Mouse (Mus musculus): ENCODE results near the gene Vmn2r95. TPM values are rescaled to one million over a fixed set of nuclear protein-coding genes. Genes with fewer than 3 reads are reported as not detected.
"Not testable (repeated sequence)": the region's sequence is repeated elsewhere in the genome, so short reads cannot be mapped to it uniquely, and the experiment has no call there.

The Vmn2r95 gene
- total RNA-seq (2022): not detected

- DNase-seq (ENCODE audit: low spot score in 2 of 2): no peak
Measured at GRCm38 (mm10) chr17:18423778-18424177, at the start of gene Vmn2r95. Vmn2r95 (plus strand) TSS chr17:18424078.

GRCm38 (mm10) chr17:18455619-18456140 is 31.8 kb downstream of the Vmn2r95 start:
- no peak for DNase-seq (ENCODE audit: low spot score in 2 of 2)

DNA sequence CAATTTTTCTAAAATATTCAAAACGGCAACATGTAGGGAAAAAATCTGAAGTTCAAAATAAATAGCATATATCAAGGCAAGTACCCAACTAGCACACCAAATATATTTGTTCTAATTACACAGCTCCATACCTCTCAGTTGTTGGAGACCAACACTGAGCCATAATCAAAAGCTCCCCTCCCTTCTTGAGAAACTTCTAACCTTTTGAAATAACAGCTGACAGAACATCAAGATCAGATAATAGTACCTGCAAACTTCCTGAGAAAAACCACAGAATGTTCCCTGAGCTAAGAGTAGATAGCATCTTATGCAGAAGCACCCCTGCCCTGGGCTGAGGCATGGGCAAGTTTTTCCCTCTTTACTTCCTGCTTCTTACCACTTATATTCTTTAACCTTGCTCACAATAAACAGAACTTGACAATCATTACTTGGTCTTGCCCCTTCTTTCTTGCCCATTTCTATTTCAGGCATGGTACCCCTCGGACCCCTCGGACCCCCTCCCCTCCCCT is 34.3 kb downstream of the Vmn2r95 start:
- not testable (repeated sequence) for DNase-seq (ENCODE audit: low spot score in 2 of 2)

DNA sequence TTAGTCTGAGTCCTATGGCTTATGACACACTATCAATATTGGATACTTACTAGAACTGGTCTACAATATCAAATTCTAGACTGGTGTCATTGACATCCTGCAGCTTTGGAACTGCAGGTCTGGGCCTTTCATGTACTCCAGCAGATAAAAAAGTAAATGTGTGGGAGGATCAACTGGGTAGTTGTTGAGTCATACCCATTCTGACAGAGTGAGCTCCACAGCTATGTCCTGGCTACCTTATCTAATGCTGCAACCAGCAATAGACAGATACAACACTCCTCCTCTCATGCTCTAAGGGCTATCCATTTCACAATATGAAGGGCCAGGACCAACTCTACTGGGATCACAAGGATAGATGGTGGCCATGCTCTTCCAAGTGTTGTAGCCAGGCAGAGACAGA is 38.8 kb downstream of the Vmn2r95 start:
- DNase-seq (ENCODE audit: low spot score in 2 of 2): no peak

GRCm38 (mm10) chr17:18479885-18480284 is 56.0 kb downstream of the Vmn2r95 start:
- no peak for DNase-seq (ENCODE audit: low spot score in 2 of 2)

Other genes starting within 250 kb of the Vmn2r95 start
- gene Vmn2r94, start 146.3 kb upstream of the Vmn2r95 start, total RNA-seq (2022): not detected
- not detected for gene Vmn2r93, start 126.0 kb upstream of the Vmn2r95 start, total RNA-seq (2022)
- not detected for gene Vmn2r96, start 149.1 kb downstream of the Vmn2r95 start, total RNA-seq (2022)